Mouse (Mus musculus): ENCODE data around the gene Pcsk1n.

GRCm38 (mm10) chrX:7958868-7959267 is 39.2 kb downstream of the Pcsk1n start:
- TF ChIP-seq CTCF (IDR thresholded peaks at IDR 0.05 in 2 of 3, conservative IDR thresholded peaks at IDR 0.05 in 1 of 3; ENCODE audit: control insufficient read depth in 1 of 3, insufficient read depth in 1 of 3, low read depth in 2 of 3, low read length in 3 of 3, poor library complexity in 1 of 3, severe bottlenecking in 1 of 3) = no peak
- TF ChIP-seq SIN3A (IDR thresholded peaks at IDR 0.05; ENCODE audit: low read length) = no peak
- TF ChIP-seq MXI1 (IDR thresholded peaks at IDR 0.05; ENCODE audit: low read depth, low read length) = no peak
- TF ChIP-seq ZNF384 (IDR thresholded peaks at IDR 0.05; ENCODE audit: low read depth, low read length) = no peak
- TF ChIP-seq MAFK (IDR thresholded peaks at IDR 0.05; ENCODE audit: borderline replicate concordance, low read depth, low read length) = no peak
- no peak for TF ChIP-seq ZMIZ1 (IDR thresholded peaks at IDR 0.05; ENCODE audit: low read depth, low read length)
- TF ChIP-seq POLR2A (IDR thresholded peaks at IDR 0.05; ENCODE audit: control insufficient read depth in 1 of 2, insufficient read depth in 1 of 2, low read depth in 1 of 2, low read length in 2 of 2, poor library complexity in 1 of 2) = no peak
- no peak for TF ChIP-seq CHD2 (IDR thresholded peaks at IDR 0.05; ENCODE audit: low read length)
- no peak for TF ChIP-seq EP300 (IDR thresholded peaks at IDR 0.05; ENCODE audit: low read depth in 1 of 2, low read length in 2 of 2)

All from MEL (cell line).